Mouse (Mus musculus) adrenal gland, postnatal 14 days (tissue): Measurements from ENCODE around the gene Ntn3. TPM values are rescaled to one million over a fixed set of nuclear protein-coding genes. Genes with fewer than 3 reads are reported as not detected.

Experiments used
- DNase-seq: peaks from one replicate; pipeline ENCODE4 v3.0.0; 2021; ENCODE audit warnings: mixed read lengths
- total RNA-seq: library from RNA; stranded (reverse); gene quantifications from 2 replicates; pipeline ENCODE4 v1.2.3, GENCODE M21; 2021

The Ntn3 gene
- total RNA-seq, 1 experiment from 2014 or later = 2.1 TPM

DNA sequence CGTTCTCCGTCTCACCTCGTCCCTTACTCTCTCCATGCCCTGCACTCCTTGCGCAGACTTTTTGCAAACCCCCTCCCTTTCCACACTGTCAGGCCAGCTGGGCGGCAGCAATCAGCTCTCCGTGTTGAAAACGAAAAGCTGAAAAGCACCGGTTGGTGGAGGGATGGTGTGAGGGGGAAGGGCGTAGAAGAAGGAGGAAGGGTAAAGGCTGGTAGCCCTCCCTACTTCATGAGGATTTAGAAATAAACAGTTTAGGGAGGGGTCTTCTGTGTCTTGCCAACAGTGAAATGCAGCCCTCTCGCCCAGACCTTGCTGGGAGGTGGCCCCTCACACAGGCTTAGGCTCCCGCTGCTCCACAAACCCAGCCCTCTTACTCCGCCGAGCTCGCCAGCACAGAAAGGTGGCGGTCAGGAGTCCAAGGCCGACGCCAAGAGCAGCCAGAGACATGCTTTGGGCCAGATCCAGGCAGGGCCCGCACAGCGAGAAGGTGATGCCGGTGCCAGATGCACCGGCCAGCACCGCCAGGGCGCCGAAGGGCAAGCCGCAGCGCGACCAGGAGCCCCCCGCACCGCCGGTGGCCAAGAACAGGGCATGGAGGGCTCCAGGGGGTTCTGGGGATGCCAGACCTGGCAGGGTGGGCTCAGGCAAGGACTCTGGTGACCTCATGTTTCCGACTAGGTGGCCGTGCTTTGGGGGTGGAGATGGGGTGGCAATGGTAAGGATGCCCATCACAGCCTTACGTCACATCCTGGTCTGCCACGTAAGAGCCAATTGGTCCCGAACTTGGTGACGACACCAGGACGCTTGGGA, 2.5 kb upstream of the Ntn3 start:
- peak; percentile 83 for DNase-seq

DNA sequence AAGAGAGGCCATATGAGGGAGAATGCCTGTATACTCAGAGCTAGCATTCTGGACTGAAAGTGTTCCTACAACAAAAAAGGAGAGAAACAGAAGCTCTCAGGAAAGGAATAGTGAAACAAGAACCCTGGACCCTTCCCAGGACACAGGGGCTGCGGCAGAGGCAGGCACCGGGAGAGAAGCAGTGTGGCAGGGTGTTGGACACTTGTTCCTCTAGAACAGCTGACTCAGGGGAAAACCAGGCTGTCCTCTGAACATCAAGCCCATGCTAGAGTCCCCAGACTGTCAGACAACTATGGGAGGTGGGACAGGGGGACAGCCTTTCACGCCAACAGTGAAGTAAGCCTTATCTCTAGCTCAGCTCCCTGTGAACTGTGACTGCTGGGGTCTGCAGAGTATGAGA, 1.3 kb upstream of the Ntn3 start:
- DNase-seq = no peak

DNA sequence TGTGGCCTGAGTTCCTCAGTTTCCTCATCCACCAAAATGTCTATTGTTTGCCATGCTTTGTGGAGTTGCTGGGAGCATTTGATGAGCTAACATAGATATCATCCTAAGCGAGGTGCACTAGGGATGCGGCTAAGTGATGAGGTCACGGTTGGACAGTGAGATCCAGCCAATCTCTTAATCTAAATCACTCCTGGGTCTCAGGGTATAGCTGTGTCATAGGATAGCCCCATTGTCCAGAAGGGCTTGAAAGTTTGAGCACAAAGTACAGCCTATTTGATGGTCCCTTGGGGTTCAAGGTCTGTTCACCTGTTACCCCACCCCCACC, 547 bp upstream of the Ntn3 start:
- no peak for DNase-seq

DNA sequence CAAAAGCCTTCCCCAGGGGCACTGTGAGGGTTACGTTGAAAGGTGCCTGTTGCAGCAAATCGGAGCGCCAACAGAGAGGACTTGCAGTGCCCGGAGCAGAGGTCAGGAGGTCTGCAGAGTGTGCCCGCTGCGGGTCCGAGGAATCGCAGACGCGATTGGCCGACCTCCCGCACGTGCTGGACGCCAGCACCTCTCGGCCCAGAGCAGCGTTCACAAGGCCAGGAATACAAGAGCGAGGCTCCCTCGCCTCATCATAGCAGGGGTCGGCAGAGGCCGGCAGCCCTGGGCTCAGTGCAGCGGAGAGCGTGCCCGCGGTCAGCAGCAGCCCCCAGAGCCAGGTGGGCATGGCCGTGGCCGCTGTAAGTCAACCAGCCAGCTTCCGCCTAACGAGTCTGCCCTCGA, 689 bp downstream of the Ntn3 start:
- DNase-seq = peak; percentile 57

DNA sequence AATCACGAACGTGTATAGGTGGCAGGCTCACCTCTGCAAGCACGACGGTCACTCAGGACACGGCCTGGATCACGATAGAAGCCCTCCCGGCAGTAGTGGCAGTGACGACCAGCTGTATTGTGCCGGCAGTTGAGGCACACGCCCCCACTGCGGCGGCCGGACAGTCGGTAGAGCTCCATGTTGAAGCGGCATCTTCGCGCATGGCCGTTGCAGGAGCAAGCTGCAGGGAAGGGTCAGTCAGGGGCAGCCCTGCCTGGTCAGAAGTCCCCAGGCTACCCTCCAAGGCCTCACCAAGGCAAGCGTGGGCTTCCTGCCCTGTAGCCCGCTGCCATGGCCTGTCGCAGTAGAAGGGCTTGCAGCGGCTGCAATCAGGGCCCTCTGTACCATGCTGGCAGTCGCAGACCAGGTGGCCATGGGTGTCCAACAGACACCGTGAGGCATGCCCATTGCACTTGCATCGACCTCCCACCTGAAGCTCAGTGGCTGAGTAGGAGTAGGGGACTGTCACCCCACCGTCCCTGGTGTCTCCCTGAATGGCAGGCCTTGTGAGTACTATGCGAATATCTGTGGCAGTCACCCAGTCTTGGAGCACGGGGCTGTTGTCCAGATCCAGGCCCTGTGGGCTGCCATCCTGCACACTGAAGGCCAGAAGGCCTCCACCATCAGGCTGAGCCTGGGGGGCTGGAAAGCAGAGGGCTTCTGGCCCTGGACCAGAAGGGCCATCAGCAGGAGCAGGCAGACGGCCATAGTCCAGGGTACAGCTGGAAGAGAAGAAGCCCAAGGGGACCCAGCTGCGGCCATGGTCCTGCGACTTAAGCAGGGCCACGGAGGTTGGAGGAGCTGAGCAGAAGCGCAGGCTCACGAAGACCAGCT, 1.3 kb downstream of the Ntn3 start:
- DNase-seq = no peak

DNA sequence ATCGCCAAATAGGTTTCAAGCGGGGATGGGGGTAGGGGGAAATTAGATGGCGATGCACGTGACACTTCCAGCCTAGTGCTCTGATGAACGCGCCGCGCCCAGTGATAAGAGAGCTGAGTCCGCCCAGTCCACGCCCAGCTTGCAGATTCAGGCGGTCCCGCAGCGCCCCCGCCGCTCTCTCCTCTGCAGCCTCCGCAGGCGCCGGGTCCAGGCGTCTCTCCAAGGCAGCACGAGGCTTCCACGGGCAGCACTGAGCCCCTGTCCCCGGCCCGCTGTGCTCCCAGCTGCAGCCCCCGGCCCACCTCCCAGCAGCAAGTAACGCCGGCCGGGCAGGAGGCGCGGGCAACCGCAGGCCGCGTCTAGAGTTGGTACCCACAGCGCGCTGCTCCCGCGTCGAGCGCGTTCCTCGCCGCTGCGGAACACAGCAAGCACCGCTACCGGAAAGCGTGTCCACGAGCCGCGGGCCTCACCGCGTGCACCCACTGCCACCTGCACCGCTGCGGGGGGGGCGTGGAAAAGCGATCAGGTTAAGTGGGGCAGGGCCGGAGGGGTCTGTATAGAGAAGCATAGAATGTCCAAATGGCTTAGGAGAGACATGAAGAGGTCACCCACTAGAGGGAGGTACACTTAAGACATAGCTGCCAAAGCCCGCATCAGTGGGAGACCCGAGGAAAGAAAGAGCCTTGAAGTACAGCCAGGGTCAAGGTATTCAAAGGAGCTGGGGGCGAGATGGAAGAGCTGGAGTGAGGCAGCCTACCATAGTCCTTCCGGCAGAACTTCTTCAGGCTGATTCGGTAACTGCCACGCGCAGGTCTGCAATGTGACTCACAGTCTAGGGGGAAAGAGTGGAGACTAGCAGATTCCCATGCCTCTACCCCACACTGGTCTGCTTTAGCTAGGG, 2.6 kb downstream of the Ntn3 start:
- peak; percentile 64 for DNase-seq

DNA sequence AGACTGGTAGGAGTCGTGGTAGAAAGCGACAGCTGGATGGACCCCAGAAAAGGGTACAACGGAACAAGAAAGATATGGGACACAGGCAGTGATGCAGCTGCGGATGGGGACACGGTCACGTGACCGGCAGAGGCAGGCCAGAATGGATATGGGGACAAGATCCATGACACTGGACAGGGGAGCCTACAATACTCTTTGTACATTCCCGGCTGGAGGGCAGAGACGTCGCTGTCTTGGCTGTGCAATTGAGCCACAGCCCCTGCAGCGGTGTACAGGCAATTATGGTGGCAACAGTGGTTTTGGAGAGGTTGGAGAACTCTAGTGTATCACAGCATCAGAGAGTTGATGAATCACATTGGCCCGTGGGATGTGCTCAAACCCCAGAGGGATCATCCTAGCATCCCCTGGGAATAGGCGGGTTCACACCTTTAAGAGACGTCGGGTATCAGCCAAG, 3.4 kb downstream of the Ntn3 start:
- DNase-seq = peak; percentile 56

DNA sequence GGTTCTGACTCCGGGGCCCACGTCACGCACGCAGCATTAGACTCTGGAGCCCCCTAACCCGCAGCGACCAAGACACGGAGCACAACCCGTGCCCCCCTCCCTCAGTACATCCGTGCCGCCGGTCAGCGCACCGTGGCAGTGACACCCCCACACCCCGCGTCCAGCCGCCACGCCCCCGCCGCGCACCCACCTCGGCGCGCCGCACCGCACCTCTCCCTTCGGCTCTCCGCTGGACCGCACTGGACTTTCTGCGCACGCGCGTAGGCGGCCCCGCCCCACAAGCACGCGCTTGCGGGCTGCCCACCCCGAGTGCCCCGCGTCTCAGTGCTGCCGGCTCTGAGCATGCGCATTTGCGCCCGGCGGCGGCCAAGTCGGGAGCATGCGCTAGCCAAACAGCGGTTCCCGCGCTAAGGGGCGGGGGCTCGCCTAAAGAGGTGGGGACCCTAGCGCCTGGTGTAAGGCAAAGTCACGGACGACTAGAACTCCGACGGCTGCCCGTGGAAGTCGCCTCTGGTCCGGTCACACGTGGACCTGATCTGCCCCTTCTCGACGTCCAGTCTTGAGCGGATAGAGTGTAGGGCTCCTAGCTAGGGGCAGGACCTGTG, 3.9 kb downstream of the Ntn3 start, which contains the start of gene Tbc1d24:
TSS of gene Tbc1d24 (minus strand) at position 279 of the 605 bp plus-strand sequence.
- peak; percentile 95 for DNase-seq

DNA sequence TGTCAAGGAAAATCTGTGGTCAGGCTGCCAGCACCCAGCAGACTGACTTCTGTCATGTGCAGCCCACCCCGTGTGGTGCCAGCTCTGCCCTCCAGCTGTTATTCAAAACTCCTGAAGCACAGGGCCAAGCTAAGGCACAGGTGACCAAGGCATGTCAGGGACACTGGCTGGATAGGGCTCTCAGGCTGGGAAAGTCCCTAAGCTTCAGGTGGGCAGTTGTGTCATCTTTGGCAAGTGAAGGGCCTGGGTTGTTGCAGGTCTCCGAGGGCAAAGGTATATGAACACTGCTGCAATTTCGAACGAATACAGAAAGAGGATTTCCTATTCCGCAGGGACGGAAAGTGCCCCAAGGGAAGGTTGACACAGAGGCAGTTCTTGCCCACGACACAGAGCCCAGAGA, 4.5 kb downstream of the Ntn3 start:
- peak; percentile 65 for DNase-seq

DNA sequence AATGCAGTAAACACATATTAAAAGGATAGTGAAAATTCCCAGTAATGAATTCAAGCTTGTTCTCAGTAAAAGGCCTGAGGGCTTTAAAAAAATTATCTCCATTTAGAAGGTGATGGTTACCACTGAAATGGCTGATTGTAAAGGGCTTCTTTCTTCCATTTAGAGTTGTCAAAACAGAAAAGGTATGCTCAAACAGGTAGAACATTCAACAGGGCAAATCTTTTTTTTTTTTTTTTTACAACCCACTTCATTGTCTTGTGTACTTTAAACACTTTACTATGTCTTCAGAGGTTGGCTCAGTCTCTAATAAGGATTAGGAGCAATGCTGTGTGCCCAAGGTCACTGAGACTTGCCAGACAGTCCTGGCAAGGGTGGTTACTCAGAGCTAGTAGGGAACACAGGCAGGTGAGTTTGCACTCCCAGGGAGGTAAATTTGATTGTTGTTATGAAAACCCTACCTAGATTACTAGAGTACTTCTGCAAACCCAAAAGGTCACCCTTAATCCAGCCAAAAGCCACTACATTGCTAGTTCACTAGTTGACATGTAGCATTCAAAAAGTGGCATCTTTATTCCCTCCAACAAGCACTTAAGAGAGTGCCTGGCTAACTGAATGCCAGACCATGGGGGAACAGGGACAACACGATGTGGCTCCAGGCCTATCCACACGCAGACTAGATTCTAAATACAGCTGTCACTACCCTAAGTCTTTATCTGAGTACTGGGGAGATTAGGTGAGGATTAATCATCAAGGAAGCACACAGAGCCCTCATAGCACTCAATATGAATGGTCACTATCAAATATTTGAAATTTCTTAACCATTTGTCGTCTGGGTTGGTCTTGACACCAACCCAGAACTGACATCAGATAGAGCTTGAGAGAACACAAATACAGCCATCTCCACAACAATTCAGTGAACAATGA, 5.5 kb downstream of the Ntn3 start:
- DNase-seq = peak; percentile 43

DNA sequence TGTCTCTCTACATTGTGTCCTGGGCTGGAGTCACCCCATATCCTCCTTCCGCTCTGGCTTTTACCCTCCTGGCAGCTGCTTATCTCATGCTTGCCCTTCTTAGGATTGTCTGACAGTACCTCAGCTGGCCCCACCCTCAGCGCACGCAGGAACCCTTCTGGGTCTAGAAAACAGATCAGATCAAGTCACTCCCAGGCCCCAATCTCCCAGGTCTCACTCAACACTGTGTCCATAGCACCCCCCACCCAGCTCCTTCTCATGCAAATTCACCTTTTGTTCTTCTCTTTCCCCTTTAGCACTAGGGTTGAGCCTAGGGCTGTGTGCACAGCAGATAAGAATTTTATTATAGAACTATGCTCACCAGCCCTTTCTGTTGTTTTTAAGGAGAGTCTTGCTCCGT, 6.3 kb downstream of the Ntn3 start:
- no peak for DNase-seq

DNA sequence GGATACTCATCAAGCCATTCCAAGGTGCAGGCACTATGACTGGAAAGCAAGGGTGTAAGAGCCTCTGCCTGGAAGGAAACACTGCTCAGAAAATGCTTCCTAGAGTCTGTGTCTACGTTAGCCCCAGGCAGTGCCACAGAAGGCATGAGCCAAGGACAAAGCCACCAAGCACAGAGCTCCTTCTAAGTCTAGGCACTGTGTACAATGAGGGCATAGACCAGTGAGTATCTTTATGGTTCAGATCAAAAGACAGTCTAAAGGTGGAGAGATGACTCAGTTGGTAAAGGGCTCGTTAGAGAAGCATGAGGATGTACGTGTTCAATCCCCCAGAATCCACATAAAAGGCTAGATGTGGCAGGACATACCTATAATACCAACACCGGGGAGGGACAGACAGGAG, 8.2 kb downstream of the Ntn3 start:
- no peak for DNase-seq

DNA sequence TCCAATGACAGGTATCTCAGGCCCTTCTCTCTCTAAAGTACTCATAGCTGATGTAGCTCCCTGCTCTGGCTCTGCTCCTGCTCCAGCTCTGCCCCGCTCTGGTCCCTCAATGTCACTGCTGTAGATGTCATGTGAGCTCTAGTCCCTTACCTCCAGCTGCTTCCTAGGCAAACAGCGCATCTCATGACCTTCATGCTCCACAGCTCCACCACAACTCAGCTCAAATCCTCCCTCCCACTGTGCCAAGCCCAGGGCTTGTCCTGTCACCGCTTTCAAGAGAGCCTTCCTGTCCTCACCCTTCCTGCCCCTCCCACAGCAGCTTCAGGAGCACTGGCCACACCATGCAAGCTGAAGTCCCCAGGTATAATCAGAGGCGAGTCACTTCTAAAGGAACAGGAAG, 9.6 kb downstream of the Ntn3 start:
- no peak for DNase-seq

DNA sequence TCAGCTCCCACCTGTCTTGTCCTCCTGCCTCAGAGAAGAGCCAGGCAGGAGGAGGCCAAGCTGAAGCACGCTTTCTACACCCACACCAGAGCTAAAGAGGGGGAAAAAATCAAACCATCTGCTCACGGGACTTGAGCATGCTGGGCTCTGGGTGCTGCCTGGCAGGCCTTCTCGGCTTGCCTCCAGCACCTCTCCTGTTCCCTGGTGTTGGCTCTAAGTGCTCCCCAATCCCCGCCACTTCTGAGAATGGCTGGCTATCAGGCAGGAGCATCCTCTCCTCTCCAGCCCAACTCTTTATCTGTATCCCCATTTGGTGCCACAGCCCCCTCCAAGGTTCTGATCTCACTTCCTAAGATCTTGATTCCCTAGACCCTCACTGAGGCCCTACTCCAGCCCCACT, 10.1 kb downstream of the Ntn3 start:
- no peak for DNase-seq

DNA sequence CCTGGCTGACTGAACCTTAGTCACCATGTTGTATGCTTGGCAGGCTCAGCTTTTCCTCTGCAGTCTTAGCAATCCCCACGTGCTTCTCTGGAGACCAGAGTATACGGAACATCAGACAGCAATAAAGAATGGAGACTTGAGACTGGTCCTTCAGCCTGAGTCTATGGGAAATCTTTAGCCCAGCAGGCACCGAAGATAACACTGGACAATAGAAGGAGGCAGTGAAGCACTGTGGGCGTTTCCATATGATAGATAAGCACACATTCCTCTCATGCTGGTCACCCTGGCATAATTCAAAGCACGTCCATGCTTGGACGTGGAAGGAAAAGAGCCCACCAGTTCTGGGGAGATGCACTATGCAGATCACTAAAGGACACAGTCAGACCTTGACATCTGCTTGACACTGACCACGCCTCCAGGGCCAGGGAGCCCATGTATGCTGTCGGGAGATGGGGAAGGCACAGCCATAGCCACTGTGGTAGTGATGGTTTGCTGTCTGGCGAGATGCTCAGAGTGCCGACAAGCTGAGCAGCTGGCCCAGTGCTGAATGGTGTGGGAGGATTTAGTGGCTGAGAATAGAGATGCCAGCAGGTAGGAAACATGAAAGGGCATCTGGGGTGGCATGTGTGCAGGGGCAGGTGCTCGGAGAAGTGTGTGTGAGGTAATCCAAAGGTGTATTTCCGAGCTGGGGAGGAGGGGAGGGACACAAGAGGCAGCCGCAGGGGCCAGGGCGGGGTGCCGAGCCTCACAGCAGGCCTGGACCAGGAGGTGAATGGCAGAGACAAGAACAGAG, 12.1 kb downstream of the Ntn3 start:
- no peak for DNase-seq

DNA sequence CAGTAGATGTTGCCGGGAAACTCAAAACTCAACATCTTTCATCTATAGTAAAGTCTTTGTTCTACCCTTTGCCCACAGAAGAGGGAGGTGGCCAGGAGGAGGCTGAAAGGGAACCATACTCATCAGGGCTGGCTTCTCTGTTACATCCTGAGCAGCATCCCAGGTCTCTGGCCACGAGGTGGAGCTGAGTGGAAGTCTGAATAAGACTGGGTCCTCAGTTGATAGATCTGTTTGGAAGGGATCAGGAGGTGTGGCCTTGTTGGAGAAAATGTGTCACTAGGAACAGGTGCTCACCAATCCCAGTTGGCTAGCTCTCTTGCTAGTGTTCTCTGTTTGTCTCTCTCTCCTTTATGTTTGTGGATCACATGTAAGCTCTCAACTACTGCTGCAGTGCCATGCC, 14.0 kb downstream of the Ntn3 start:
- DNase-seq = no peak

DNA sequence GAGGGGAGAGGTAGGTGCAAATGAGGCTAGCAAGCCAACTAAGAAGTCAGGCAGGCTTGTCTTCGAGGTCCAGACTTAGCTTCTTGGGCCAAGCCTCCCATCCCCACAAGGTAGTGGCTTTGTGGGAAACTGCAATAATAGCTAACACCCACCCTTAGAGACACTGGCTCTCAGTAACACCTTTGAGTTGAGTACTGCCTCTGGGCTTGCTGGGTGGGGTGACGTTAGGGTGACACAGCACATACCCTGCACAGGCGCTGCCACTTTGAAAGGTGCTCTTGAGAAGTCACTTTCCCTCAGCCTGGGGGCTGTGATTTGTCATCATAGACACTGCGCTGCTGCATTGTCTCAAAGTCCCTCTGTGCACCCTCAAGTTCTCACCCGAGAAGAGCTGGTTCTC, 15.6 kb downstream of the Ntn3 start:
- DNase-seq = no peak

DNA sequence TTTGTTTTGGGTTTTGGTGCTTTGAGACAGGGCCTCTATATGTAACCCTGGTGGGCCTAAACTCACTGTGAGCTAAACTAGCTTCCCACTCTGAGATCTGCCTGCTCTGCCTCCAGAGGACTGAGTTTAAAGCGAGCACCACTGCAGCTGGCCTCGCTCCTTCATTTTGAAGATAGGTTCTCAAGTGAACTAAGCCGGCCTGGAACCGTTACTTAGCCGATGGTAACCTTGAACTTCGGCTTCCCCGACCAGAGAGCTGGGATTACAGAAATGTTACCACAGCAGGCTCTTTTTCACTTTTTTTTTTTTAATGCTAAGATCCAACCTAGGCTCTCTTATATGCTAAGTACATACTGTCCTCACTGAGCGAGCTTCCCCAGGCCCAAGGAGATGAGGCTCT, 16.1 kb downstream of the Ntn3 start:
- no peak for DNase-seq

DNA sequence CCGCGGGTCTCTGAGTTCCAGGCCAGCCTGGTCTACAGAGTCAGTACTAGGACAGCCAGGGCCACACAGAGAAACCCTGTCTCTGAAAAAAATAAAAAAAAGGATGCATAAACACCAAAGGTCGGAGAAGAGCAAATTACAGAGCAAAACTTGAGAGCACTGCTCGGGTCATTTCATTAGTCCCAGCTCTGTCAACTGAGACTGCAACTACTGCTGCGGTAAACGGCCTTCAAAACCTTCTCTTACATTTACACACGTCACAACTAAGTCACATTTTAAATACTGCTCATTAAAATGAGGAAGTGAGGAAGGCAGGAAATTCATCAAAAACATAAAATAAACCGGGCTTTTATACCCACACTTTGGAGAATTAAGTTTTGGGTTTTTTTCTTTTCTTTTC, 16.5 kb downstream of the Ntn3 start:
- DNase-seq = no peak

DNA sequence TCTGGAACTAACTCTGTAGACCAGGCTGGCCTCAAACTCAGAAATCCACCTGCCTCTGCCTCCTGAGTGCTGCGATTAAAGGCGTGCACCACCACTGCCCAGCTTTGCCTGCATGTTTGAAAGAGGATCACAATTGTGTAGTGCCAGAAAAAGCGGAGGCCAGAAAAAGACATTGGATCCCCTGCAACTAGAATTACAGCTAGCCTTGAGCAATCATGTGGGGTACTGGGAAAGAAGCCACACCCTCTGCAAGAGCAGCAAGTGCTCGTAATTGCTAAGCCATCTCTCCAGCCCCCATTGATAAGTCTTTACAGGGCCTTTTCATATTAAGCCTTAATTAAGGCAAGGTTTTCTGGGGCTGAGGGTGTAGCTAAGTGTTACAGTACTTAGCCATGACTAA, 17.9 kb downstream of the Ntn3 start:
- no peak for DNase-seq
